Mouse (Mus musculus) thymus, postnatal 0 days (tissue): ENCODE results near the gene Adad1. TPM values are rescaled to one million over a fixed set of nuclear protein-coding genes. Genes with fewer than 3 reads are reported as not detected.

Experiments used
- DNase-seq: peaks from one replicate; pipeline ENCODE4 v3.0.0-alpha.2; 2015; ENCODE audit warnings: low spot score
- polyA plus RNA-seq: library from polyadenylated mRNA; unstranded; fragments of >200 nt; fragmentation: Nextera tagmentation; extraction: Ambion mirVana; gene quantifications from 2 replicates; pipeline ENCODE4 v1.2.1, GENCODE M21; 2015

Gene Adad1
- 0.20 TPM in 1 of 2 replicates, not detected in the other for polyA plus RNA-seq

- no peak for DNase-seq
Measured at GRCm38 (mm10) chr3:37063406-37063805, at the start of gene Adad1. Adad1 (plus strand) TSS chr3:37063527.

- DNase-seq: no peak
Measured at GRCm38 (mm10) chr3:37037979-37038378, 25.3 kb upstream of the Adad1 start.

GRCm38 (mm10) chr3:37039811-37040210, 23.5 kb upstream of the Adad1 start:
- DNase-seq: no peak

- DNase-seq: no peak
Measured at GRCm38 (mm10) chr3:37051491-37051890, 11.8 kb upstream of the Adad1 start.

- DNase-seq: no peak
Measured at GRCm38 (mm10) chr3:37073211-37073610, 9.9 kb downstream of the Adad1 start.

GRCm38 (mm10) chr3:37084860-37085259, 21.5 kb downstream of the Adad1 start:
- no peak for DNase-seq

- DNase-seq: no peak
Measured at GRCm38 (mm10) chr3:37090721-37091120, 27.4 kb downstream of the Adad1 start.

- no peak for DNase-seq
Measured at GRCm38 (mm10) chr3:37125655-37126054, 62.3 kb downstream of the Adad1 start, which contains the start of gene Il2. Il2 (minus strand) TSS chr3:37125959.

GRCm38 (mm10) chr3:37126162-37126561, 62.8 kb downstream of the Adad1 start:
- no peak for DNase-seq

GRCm38 (mm10) chr3:37128269-37128668, 64.9 kb downstream of the Adad1 start:
- DNase-seq: peak; percentile 31

- DNase-seq: no peak
Measured at GRCm38 (mm10) chr3:37129063-37129462, 65.7 kb downstream of the Adad1 start.

GRCm38 (mm10) chr3:37137231-37137630, 73.9 kb downstream of the Adad1 start:
- DNase-seq: no peak

GRCm38 (mm10) chr3:37139192-37139591, 75.9 kb downstream of the Adad1 start:
- DNase-seq: no peak

GRCm38 (mm10) chr3:37140168-37140906, 77.0 kb downstream of the Adad1 start:
- DNase-seq: no peak

- DNase-seq: no peak
Measured at GRCm38 (mm10) chr3:37141827-37142226, 78.5 kb downstream of the Adad1 start.

GRCm38 (mm10) chr3:37144979-37145378, 81.7 kb downstream of the Adad1 start:
- DNase-seq: no peak

- no peak for DNase-seq
Measured at GRCm38 (mm10) chr3:37146406-37146805, 83.1 kb downstream of the Adad1 start.

- DNase-seq: no peak
Measured at GRCm38 (mm10) chr3:37146810-37147209, 83.5 kb downstream of the Adad1 start.

GRCm38 (mm10) chr3:37152274-37152673, 88.9 kb downstream of the Adad1 start:
- DNase-seq: peak; percentile 46

- peak; percentile 5 for DNase-seq
Measured at GRCm38 (mm10) chr3:37153004-37153403, 89.7 kb downstream of the Adad1 start.

- DNase-seq: no peak
Measured at GRCm38 (mm10) chr3:37154396-37154795, 91.1 kb downstream of the Adad1 start.

GRCm38 (mm10) chr3:37157082-37157481, 93.8 kb downstream of the Adad1 start:
- no peak for DNase-seq

GRCm38 (mm10) chr3:37158246-37158645, 94.9 kb downstream of the Adad1 start:
- DNase-seq: no peak
